Mouse (Mus musculus) megakaryocyte, embryonic 14.5 days (primary cell): ENCODE data around the gene Taar1.

ENCODE experiments used
- FLI1 ChIP-seq: IDR thresholded peaks from 2 replicates; pipeline ENCODE4 v1.6.1; 2012; ENCODE audit warnings: low read length, inconsistent platforms, mixed read lengths
- GATA1 ChIP-seq: IDR thresholded peaks from 3 replicates; pipeline ENCODE4 v1.6.1; 2012; ENCODE audit warnings: mixed read lengths, low read length, inconsistent platforms, borderline replicate concordance

DNA sequence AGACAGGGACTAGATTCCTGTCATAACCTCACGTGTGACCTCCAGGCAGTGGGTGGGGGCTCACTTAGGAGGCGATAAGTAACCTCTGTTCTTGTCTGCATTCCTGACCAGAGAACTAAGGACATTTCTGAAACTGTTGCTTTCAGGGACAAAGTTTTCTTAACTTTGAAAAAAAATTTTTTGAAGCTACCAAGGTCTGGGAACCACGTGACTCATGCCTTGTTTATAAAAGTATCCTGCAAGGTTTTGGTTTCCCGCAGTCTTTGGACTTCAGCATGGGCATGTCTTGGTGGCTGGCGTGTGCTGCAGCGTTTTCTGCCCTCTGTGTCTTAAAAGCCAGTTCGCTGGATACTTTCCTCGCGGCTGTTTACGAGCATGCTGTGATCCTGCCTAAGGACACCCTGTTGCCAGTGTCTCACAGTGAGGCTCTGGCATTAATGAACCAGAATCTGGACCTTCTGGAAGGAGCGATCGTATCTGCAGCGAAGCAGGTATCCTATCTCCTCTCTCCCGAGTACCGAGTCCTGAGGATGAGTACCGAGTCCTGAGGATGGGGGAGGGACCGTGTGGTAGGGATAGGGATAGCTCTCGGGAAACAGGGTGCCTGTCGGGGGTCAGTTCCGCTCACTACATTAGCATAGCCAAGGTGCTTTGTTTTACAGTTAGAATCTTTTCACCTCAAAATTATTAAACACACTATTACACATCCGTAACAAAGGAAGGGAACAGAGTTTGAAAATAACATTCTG lies 25.4 kb upstream of the Taar1 start, which contains the start of gene Vnn1:
- TF ChIP-seq GATA1 (no peak), FLI1 (no peak)
